Mouse (Mus musculus) thymus, adult 2 months (tissue): ENCODE measurements around the gene Edar. TPM values are rescaled to one million over a fixed set of nuclear protein-coding genes. Genes with fewer than 3 reads are reported as not detected.

ENCODE experiments used
- DNase-seq: peaks from one replicate; pipeline ENCODE4 v3.0.0; 2021
- H3K27ac ChIP-seq: fragments of 200-500 bp; 2 replicates; pipeline ENCODE4 v1.5.1; 2012; ENCODE audit warnings: low read length, control low read depth; ENCODE audit not compliant: control insufficient read depth, insufficient read depth
- H3K27me3 ChIP-seq: fragments of 200-500 bp; 2 replicates; pipeline ENCODE4 v1.6.1; 2012; ENCODE audit warnings: mild to moderate bottlenecking, low read length, moderate library complexity, mixed read lengths; ENCODE audit not compliant: control insufficient read depth, insufficient read depth
- H3K36me3 ChIP-seq: fragments of 200-500 bp; 2 replicates; pipeline ENCODE4 v1.6.1; 2012; ENCODE audit warnings: mild to moderate bottlenecking, low read length, moderate library complexity; ENCODE audit not compliant: control insufficient read depth, insufficient read depth
- H3K4me1 ChIP-seq: fragments of 200-500 bp; replicated peaks from 2 replicates; pipeline ENCODE4 v1.6.1; 2012; ENCODE audit warnings: low read length; ENCODE audit not compliant: control insufficient read depth, insufficient read depth
- H3K4me3 ChIP-seq: fragments of 200-500 bp; 2 replicates; pipeline ENCODE4 v1.5.1; 2012; ENCODE audit warnings: mild to moderate bottlenecking, low read length, control low read depth, moderate library complexity; ENCODE audit not compliant: control insufficient read depth, insufficient read depth
- CTCF ChIP-seq: fragments of 200-500 bp; IDR thresholded peaks from 2 replicates; pipeline ENCODE4 v1.5.1; 2012; ENCODE audit warnings: mild to moderate bottlenecking, control low read depth, low read length, moderate library complexity, borderline replicate concordance; ENCODE audit not compliant: control insufficient read depth, poor library complexity, insufficient read depth; ENCODE audit errors: extremely low read depth
- POLR2A ChIP-seq: fragments of 200-500 bp; IDR thresholded peaks from 2 replicates; pipeline ENCODE4 v1.6.1; 2012; ENCODE audit warnings: mild to moderate bottlenecking, low read length, control low read depth, moderate library complexity; ENCODE audit not compliant: control insufficient read depth, poor library complexity, insufficient read depth; ENCODE audit errors: extremely low read depth
- WGBS: fragments of 180-500 bp; shearing (Covaris S2); methylation state at CpG from one replicate; pipeline ENCODE4 v1.1.7; 2018; 5-methylcytosine and 5-hydroxymethylcytosine counted together
- polyA plus RNA-seq: library from polyadenylated mRNA; depleted of rRNA; stranded (reverse); fragments of >200 nt; gene quantifications from 2 replicates; pipeline ENCODE4 v1.2.3, GENCODE M21; 2012; rRNA removed

The Edar gene
- polyA plus RNA-seq, 1 experiment: 2.2 TPM

GRCm38 (mm10) chr10:58559901-58560300, 115.6 kb downstream of the Edar start:
- H3K27me3 ChIP-seq: no peaks in the 10 kb centered on the region
- peak; percentile 5 for DNase-seq
- no peak overlapping the region for H3K4me3 ChIP-seq
- no peaks in the 10 kb centered on the region for H3K36me3 ChIP-seq
- H3K27ac ChIP-seq: no peak overlapping the region; the same call in 1 of the 2 replicates
- 28% methylated on average over 3 of the region's 3 CpGs for WGBS
- no peaks in the 10 kb centered on the region for H3K4me1 ChIP-seq
- TF ChIP-seq POLR2A (no peak), CTCF (no peak)

GRCm38 (mm10) chr10:58559098-58559497, 116.4 kb downstream of the Edar start:
- Histone ChIP-seq H3K4me3 (no peak overlapping the region), H3K4me1 (no peaks in the 10 kb centered on the region), H3K27me3 (no peaks in the 10 kb centered on the region), H3K36me3 (no peaks in the 10 kb centered on the region), H3K27ac (no peak overlapping the region)
- 35% methylated on average over 7 of the region's 7 CpGs for WGBS
- DNase-seq: peak; percentile 57
- no peak for TF ChIP-seq CTCF
- TF ChIP-seq POLR2A: no peak

GRCm38 (mm10) chr10:58554693-58555387, 120.6 kb downstream of the Edar start:
- no peak for TF ChIP-seq CTCF
- no peak for TF ChIP-seq POLR2A
- DNase-seq: no peak
- H3K27ac ChIP-seq: no peak overlapping the region
- 91% methylated on average over 8 of the region's 8 CpGs for WGBS
- H3K36me3 ChIP-seq: no peaks in the 10 kb centered on the region
- H3K27me3 ChIP-seq: no peaks in the 10 kb centered on the region
- no peak overlapping the region for H3K4me3 ChIP-seq
- no peaks in the 10 kb centered on the region for H3K4me1 ChIP-seq

Other genes with a start within 250 kb of the Edar start
- gene Ranbp2, start 228.7 kb downstream of the Edar start, polyA plus RNA-seq: 7.1 and 7.5 TPM in 2 replicates
- gene Ccdc138, start 177.7 kb downstream of the Edar start, polyA plus RNA-seq: 1.1 and 1.2 TPM in 2 replicates
- not detected in 2 replicates for gene Gm17542, start 42.6 kb upstream of the Edar start, polyA plus RNA-seq
- 6.0 and 7.3 TPM in 2 replicates for gene Sh3rf3, start 137.7 kb upstream of the Edar start, polyA plus RNA-seq